Mouse (Mus musculus) forebrain, embryonic 11.5 days (tissue): ENCODE measurements around the gene Zkscan17. TPM values are rescaled to one million over a fixed set of nuclear protein-coding genes. Genes with fewer than 3 reads are reported as not detected.

Experiments used
- polyA plus RNA-seq: library from polyadenylated mRNA; unstranded; fragments of >200 nt; fragmentation: Nextera tagmentation; extraction: Ambion mirVana; gene quantifications from 2 replicates; pipeline ENCODE4 v1.2.1, GENCODE M21; 2014

The Zkscan17 gene
- polyA plus RNA-seq, 1 experiment from 2014 or later = 39.4 TPM

Other genes with a start within 250 kb of the Zkscan17 start
- 4.9 and 5.9 TPM in 2 replicates for gene Wnt3a, start 236.0 kb downstream of the Zkscan17 start, polyA plus RNA-seq
- gene Wnt9a, start 219.8 kb downstream of the Zkscan17 start, polyA plus RNA-seq = 4.3 and 4.7 TPM in 2 replicates
- gene Prss38, start 151.1 kb downstream of the Zkscan17 start, polyA plus RNA-seq = not detected in 2 replicates
- gene Jmjd4, start 76.7 kb downstream of the Zkscan17 start, polyA plus RNA-seq = 17.8 and 20.5 TPM in 2 replicates
- 130 and 137 TPM in 2 replicates for gene Snap47, start 75.6 kb downstream of the Zkscan17 start, polyA plus RNA-seq
- 11.9 and 13.0 TPM in 2 replicates for gene Zfp867, start 54.3 kb downstream of the Zkscan17 start, polyA plus RNA-seq
- 0.08 and 0.09 TPM in 2 replicates for gene Nlrp3, start 14.8 kb upstream of the Zkscan17 start, polyA plus RNA-seq
- gene Olfr222, start 49.5 kb upstream of the Zkscan17 start, polyA plus RNA-seq = not detected in 2 replicates
- gene Olfr223, start 66.5 kb upstream of the Zkscan17 start, polyA plus RNA-seq = not detected in 2 replicates
- 97.6 and 104 TPM in 2 replicates for gene Mprip, start 134.6 kb upstream of the Zkscan17 start, polyA plus RNA-seq